Mouse (Mus musculus): ENCODE measurements around the gene Zfp948.

Gene Zfp948

GRCm38 (mm10) chr17:21566728-21567349 is at the start of gene Zfp948:
Gene Zfp948, plus strand, starts transcription at chr17:21567008.
- DNase-seq (ENCODE audit: low spot score), result peak; percentile 92

DNA sequence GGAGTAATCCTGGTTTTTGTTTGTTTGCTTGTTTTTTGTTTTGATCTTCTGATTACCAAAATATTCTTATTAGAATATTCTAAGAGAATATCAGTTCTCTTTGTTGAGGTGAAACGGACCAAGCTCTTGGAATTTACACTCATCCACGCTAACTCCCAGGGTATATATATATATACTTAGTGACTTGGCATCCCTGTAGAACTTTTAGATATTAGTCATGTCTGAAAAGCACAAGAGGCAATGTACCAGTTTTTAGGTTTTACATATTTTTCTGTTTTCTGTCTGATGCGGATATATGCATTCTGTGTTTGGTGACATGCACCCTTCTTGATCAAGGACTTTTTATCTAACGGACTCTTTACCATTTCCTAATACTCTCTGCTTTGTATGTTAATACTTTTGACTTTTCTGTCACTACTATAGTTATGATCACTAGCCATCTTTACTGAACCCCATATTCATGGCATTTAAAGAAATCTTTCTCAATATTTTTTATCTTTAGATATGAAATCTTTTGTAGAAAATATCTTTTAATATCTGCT is 49.6 kb upstream of the Zfp948 start:
- no peak for DNase-seq (ENCODE audit: low spot score)

GRCm38 (mm10) chr17:21526270-21526669 is 40.5 kb upstream of the Zfp948 start:
- DNase-seq (ENCODE audit: low spot score), result no peak

DNA sequence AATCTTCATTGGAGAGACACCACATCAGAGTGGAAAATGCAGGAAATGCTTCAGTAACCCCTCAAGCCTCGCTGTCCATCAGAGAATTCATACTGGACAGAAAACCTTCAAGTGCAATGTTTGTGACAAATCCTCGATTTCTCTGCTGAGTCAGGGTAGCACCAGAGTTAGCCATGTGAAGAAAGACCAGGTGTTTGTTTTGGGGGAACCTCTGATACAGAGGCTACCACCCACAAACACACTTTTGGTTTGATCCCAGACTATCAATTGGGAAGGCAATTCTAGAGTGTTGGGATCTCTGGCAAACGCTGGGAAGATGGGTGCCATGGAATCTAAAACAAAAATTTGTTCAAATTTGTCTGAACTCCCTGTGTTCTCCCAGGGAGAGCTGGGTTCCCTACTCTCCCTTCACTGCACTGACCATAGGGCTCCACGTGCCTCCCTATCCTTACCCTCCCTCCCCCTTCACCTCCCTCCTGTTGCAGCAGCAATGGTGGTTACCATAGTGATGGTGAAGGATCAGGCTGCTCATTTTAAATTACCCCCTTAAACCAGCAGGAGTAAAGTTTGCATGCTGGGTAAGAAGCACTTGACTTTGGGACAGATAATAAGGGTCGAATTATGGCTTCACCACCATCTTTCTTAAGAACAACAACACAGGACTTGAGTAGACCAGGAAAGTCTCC is 36.0 kb upstream of the Zfp948 start:
- DNase-seq (ENCODE audit: low spot score), result no peak

DNA sequence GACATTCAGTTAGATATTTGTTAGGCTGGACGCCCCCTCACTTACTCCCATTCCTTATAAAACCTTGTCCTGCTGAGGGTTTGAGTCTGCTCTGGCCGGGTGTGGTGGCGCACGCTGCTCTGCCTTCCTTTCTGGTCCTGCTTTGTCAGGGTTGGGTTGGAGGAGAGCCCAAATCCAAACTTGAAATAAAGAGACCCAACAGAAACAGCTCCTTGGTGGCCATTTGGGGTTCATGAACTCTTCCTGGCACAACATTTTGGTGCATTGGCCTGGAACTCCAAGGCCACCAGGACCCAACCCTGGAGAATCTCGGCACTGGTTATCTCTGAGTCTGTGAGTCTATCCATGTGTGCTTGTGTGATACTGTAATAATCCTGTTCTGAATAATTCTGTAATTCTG is 35.2 kb upstream of the Zfp948 start:
- DNase-seq (ENCODE audit: low spot score), result no peak

- DNase-seq (ENCODE audit: low spot score), result peak; percentile 84
Observed at GRCm38 (mm10) chr17:21532101-21532951, 34.5 kb upstream of the Zfp948 start.

DNA sequence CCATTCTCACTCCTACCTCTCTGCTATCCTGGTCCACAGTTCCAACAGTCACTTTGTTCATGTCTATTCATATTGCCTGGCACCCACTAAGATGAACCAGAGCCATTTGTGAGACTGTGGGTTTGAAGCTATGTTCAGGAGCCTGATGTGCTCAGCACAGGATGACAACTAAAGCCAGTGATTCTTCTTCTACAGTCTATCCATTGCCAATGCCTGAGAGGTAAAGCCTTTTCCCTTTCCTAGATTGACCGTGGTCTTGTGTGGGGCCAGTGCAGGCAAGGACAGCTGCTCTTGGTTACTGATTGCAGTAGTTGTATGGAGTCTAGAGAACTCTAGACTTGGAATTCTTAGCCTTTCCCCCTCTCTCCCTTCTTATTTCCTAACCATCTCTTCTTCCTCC is 32.8 kb upstream of the Zfp948 start:
- no peak for DNase-seq (ENCODE audit: low spot score)

GRCm38 (mm10) chr17:21534460-21535095 is 32.2 kb upstream of the Zfp948 start:
- peak; percentile 92 for DNase-seq (ENCODE audit: low spot score)

DNA sequence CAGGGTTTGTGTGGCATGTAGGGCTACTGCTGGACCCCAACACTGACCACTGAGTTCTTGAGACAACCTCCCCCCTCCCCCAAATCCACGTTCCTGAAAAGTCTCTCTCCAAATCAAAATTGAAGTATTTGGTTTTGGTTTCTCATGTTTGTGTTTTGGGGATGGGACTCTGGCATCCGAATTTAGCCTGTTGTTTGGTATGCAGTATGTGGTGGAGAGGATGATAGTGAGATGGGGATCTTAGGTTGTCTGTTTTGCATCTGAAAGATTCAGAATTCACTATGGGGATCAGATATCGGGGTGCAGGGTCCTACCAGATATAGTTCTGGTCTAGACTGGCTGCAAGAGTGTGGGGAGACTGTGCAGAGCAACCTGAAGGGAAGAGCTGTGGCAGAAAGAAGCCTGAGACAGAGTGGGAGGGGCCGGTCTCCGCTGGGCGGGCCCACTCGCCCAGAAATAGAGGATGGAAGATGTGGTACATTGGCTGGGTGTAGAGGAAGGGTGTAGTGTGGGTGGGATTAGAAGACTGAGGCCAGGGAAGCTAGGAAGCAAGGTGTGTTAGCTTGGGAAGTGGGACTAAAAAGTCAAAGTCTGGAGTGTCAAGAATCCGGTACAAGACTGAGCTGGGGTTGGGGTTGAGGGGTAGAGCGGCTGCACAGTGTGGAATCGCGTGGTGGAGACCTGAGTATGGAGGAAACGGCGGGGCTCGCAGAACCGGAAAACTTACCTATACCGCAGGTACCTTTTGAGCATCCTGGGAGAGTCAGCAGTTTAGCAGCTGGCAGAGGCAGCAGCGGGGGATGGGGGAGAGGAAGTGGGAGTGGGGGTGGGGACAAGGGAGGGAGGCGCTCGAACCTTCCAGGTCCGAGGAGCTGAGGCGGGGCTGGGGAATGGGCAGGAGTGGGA is 31.5 kb upstream of the Zfp948 start, which contains the start of gene Zfp52:
Gene Zfp52 (plus strand): TSS at position 444 of the 906 bp plus-strand sequence.
- peak; percentile 70 for DNase-seq (ENCODE audit: low spot score)

DNA sequence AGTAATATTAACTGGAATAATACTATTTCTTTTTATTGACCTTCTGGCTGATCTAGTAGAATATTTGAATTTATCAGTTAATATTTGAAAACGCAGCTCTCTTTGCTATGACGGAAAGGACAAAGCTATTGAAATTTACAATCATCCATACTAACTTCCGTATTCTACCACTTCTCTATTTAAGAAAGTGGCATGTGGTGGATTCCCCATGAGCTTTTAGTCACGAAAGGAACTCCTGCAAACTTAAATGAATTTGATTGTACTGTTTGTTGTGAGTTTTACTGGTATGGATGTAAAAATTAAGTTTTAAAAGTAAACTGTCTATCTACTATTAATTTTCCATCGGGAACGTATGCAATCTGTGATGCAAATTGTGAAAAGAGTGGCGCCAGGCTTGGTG is 30.7 kb upstream of the Zfp948 start:
- no peak for DNase-seq (ENCODE audit: low spot score)

- DNase-seq (ENCODE audit: low spot score), result no peak
Observed at GRCm38 (mm10) chr17:21536676-21537075, 30.1 kb upstream of the Zfp948 start.

- DNase-seq (ENCODE audit: low spot score), result no peak
Observed at GRCm38 (mm10) chr17:21557831-21558230, 9.0 kb upstream of the Zfp948 start.

DNA sequence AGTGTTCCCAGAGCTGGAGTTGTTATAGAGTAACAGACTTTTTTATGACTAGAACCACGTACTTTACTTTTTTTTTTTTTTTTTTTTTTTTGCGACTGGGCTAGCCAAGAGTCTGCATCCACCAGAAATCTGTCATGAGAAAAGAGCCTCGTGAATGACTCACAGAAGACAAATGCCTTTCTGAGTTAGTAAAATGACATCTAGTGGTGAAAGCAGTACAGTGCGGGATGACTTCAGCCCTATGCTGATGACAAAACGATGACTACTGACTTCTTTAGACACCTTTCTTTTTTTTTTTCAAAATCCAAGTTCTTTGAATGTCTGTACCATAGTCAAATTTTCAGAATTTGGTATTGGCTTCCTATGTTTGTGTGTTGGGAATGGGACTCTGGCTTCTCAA is 588 bp upstream of the Zfp948 start:
- DNase-seq (ENCODE audit: low spot score), result peak; percentile 78

DNA sequence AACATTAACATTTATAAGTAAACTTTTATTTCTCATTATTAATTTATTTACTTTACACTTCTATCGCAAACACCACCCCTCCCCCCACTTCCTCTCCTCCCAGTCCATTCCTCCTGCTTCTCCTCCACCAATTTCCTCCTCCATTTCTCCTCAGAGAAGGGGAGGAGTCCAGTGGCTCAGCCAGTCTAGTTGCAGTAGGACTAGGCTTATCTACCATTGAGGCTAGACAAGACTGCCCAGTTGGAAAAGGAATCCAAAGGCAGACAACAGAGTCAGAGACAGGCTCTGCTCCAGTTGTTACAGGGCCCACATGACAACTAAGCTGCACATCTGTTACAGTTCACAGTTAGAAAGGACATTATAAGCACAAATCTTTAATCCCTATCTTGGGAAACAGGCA is 888 bp downstream of the Zfp948 start:
- peak; percentile 6 for DNase-seq (ENCODE audit: low spot score)

DNA sequence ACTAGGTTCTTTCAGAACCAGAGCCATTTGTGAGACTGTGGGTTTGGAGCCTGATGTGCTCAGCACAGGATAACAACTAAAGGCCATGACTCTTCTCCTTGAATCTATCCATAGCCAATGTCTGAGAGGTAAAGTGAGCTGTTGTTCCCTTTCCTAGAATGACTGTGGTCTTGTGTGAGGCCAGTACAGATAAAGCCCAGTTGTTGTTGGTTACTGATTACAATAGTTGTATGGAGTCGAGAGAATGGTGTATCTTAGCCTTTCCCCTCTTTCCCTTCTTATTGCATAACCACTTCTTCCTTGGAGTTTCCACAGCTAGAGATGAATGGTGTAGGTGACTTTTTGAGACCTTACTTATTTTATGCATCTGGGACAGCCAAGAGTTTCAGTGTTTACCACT is 12.3 kb downstream of the Zfp948 start:
- DNase-seq (ENCODE audit: low spot score), result no peak

DNA sequence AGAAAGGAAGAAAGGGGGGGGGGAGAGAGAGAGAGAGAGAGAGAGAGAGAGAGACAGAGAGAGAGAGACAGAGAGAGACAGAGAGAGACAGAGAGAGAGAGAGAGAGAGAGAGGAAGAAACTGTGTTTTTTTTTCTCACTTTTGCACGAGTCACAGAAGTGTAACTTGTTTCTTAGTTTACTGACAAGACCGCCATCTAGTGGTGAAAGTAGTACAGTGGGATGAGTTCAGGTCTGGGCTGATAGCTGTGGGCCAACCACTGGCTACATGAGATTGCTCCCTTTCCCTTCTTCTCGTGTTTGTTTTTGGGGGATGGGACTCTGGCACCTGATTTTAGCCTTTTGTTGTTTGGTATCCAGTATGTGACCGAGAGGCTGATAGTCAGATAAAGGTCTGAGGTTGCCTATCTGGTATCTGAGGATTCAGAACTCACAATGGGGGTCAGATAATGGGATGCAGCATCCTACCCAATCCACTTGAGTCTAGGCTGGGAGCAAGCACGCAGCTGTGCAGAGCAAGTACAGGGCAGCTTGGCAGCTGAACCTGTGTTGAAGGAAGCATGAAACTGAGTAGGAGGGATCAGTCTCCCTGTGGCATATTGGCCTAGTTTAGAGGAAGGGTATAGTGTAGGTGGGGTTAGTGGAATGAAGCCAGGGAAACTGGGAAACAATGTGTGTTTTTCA is 12.8 kb downstream of the Zfp948 start:
- peak; percentile 70 for DNase-seq (ENCODE audit: low spot score)

DNA sequence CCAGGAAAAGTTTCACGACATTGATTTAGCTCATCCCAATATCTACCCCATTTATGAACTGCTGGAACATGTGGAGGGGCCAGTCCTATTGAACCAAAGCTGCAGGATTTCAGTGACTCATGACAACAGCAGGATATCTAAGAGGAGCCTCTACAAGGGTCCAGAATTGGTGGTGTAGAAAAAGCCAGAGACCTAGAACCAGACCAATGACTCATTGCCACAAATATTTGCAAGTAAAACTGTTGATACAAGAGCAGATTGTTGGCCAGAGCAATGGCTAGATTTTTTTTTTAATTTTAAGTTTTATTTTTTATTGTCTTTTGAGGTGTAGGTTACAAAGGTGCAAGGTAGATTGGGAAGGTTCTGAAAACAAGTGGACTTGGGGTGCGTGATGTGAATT is 18.7 kb downstream of the Zfp948 start:
- DNase-seq (ENCODE audit: low spot score), result no peak

GRCm38 (mm10) chr17:21616356-21616755 is 49.5 kb downstream of the Zfp948 start:
- DNase-seq (ENCODE audit: low spot score), result no peak

DNA sequence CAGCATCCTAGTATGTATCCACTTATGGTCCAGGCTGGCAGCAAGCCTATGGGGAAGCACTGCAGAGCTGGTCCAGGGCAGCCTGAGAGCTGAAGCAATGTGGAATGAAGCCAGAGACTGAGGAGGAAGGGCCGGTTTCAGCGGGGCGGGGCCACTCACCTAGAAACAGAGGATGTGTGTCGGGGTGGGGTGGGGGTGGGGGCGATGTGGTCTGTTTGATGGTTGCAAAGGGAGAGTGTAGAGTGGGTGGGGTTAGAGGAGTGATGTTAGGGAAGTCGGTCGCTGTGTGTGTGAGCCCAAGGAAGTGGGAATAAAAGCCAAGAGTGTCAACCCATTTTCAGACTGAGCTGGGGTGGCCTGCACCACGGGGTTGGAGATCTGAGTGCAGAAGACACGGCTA is 50.5 kb downstream of the Zfp948 start:
- no peak for DNase-seq (ENCODE audit: low spot score)

DNA sequence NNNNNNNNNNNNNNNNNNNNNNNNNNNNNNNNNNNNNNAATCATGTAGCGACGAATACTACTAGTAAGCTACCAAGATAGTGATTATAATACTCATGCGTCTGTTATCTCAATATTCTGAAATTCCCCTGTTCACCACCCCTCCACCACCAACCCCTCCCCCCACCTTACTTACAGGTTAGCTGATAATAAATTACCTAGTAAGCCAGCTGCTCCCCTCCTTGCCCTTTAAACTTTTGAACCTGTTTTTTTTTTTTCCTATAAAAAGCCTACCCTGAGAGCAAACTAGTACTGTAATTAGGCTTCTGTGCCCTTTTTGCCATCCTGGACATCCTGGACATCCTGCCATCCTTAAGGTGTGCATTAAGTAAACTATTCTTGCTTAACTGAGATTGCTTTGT is 56.8 kb downstream of the Zfp948 start:
- DNase-seq (ENCODE audit: low spot score), result no peak
